Mouse (Mus musculus) forebrain, postnatal 0 days (tissue): ENCODE data around the gene Akr1c12. TPM values are rescaled to one million over a fixed set of nuclear protein-coding genes. Genes with fewer than 3 reads are reported as not detected.

Experiments
- ATAC-seq: fragments of 200-750 bp; cut with Nextera tagmentation; 2 replicates; pipeline ENCODE4 v1.8.0; 2017; ENCODE audit warnings: mild to moderate bottlenecking, moderate library complexity
- DNase-seq: peaks from one replicate; pipeline ENCODE4 v3.0.0-alpha.2; 2015
- H3K27ac ChIP-seq: fragments of 300-500 bp; sonication (generic); 2 replicates; pipeline ENCODE4 v1.5.1; 2014; ENCODE audit warnings: low read depth, mild to moderate bottlenecking, antibody characterized with exemption, low read length, moderate library complexity, mixed read lengths
- H3K27me3 ChIP-seq: fragments of 300-500 bp; sonication (generic); 2 replicates; pipeline ENCODE4 v1.6.1; 2014; ENCODE audit warnings: mild to moderate bottlenecking, low read length, mixed read lengths; ENCODE audit not compliant: insufficient read depth
- H3K36me3 ChIP-seq: fragments of 300-500 bp; sonication (generic); 2 replicates; pipeline ENCODE4 v1.6.1; 2014; ENCODE audit warnings: mild to moderate bottlenecking, moderate library complexity; ENCODE audit not compliant: insufficient read depth
- H3K4me1 ChIP-seq: fragments of 300-500 bp; sonication (generic); 2 replicates; pipeline ENCODE4 v1.6.1; 2014; ENCODE audit warnings: antibody characterized with exemption; ENCODE audit not compliant: insufficient read depth
- H3K4me2 ChIP-seq: fragments of 300-500 bp; sonication (generic); 2 replicates; pipeline ENCODE4 v1.6.1; 2014; ENCODE audit warnings: low read depth, mild to moderate bottlenecking, moderate library complexity
- H3K4me3 ChIP-seq: fragments of 300-500 bp; sonication (generic); 2 replicates; pipeline ENCODE4 v1.5.1; 2014; ENCODE audit warnings: low read depth, low read length, mixed read lengths
- H3K9ac ChIP-seq: fragments of 300-500 bp; sonication (generic); 2 replicates; pipeline ENCODE4 v1.6.1; 2014; ENCODE audit warnings: mild to moderate bottlenecking
- H3K9me3 ChIP-seq: fragments of 300-500 bp; sonication (generic); 2 replicates; pipeline ENCODE4 v1.6.1; 2016; ENCODE audit warnings: low read length
- CTCF ChIP-seq: sonication (generic); IDR thresholded peaks from 2 replicates; pipeline ENCODE4 v1.5.1; 2016; ENCODE audit warnings: antibody characterized with exemption, control low read depth, low read depth
- WGBS: fragments of 180-500 bp; shearing (Covaris S2); extraction: QIAGEN DNeasy Blood & Tissue Kit; methylation state at CpG from one replicate; pipeline ENCODE4 v1.1.7; 2014; 5-methylcytosine and 5-hydroxymethylcytosine counted together
- polyA plus RNA-seq: library from polyadenylated mRNA; unstranded; fragments of >200 nt; fragmentation: Nextera tagmentation; extraction: Ambion mirVana; gene quantifications from 2 replicates; pipeline ENCODE4 v1.2.1, GENCODE M21; 2015
- total RNA-seq: library from RNA; depleted of rRNA; stranded (reverse); fragments of >200 nt; gene quantifications from 2 replicates; pipeline ENCODE4 v1.2.3, GENCODE M21; 2014; rRNA removed

Gene Akr1c12
- total and polyA plus RNA-seq, 2 experiments from 2014 or later: 0.22 TPM; not detected in 1

DNA sequence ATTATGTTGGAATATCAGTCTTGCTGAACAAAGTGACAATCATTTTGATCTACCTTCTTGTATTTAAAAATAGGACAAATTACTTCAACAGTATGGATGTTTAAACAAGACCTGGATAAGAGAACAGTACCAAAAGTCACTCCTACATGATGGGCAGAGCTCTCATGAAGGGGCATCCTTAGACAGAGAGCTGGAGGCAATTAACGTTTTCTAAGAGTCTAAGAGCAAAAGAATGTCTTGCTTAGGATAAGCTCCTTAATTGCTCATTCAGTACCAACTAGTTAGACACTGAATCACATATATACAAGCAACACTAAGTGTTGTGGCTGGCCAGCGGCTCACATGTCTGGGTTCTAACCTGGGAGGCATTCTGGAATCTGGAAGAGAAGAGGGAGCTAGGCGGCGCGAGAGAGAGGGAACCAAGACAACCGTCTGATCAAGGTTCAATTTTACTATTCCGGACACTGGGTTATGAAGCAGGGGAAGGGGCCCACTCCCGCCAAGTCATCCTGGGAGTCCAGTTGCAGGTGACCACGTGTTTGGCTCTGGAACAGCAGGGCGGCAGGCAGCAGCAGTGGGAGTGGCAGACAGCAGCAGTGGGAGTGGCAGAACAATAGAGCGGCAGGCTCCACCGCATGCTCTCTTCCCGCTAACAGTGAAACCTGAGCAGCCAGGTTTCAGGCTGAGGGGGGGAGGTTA is 34.2 kb downstream of the Akr1c12 start:
- peak overlapping the region; percentile 70 for H3K9ac ChIP-seq
- H3K27ac ChIP-seq: no peak overlapping the region
- peak overlapping the region; percentile 54 for H3K4me2 ChIP-seq
- peak overlapping the region; percentile 38 for H3K4me3 ChIP-seq
- WGBS: 1% methylated on average over 13 of the region's 13 CpGs
- no peaks in the 10 kb centered on the region for H3K27me3 ChIP-seq
- peak; percentile 71 for DNase-seq
- peak; percentile 37; the same call in 1 of the 2 replicates for TF ChIP-seq CTCF
- no peaks in the 10 kb centered on the region for H3K4me1 ChIP-seq
- H3K9me3 ChIP-seq: no peaks in the 10 kb centered on the region
- ATAC-seq: peak; percentile 94
- H3K36me3 ChIP-seq: no peaks in the 10 kb centered on the region

DNA sequence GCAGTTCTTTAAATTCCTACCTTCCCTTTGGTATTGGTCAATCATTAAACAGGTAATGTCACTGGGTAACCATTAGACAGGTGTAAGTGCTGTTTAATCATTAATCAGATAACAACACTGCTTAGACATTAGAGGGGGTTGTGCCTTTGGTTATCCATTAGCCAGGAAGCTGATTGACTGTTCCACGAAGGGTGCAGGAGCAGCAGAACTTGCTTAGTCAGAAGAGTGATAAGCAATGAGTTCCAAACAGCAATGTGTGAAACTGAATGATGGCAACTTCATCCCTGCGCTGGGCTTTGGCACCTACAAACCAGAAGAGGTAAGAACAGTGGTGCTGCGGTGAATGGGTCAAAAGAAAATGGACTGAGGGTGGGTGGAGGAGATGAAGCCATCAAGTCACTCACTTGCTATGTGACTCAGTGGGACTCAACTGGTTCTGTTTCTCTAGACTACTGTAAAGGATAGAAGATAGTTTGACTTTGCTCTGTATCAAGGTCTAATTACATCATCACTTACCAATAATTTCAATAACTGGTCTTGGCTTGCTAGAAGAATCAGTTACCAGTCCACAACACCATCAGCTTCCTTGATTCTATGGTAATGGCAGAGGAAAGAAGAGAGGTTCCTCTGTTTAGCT is 45.6 kb downstream of the Akr1c12 start:
- H3K4me1 ChIP-seq: no peaks in the 10 kb centered on the region
- H3K27ac ChIP-seq: no peak overlapping the region
- no peaks in the 10 kb centered on the region for H3K36me3 ChIP-seq
- H3K9ac ChIP-seq: no peak overlapping the region
- no peak for DNase-seq
- no peak for ATAC-seq
- H3K27me3 ChIP-seq: no peaks in the 10 kb centered on the region
- no peaks in the 10 kb centered on the region for H3K9me3 ChIP-seq
- WGBS: 80% methylated on average over 3 of the region's 3 CpGs
- no peak overlapping the region for H3K4me2 ChIP-seq
- no peak overlapping the region for H3K4me3 ChIP-seq
- TF ChIP-seq CTCF: no peak

DNA sequence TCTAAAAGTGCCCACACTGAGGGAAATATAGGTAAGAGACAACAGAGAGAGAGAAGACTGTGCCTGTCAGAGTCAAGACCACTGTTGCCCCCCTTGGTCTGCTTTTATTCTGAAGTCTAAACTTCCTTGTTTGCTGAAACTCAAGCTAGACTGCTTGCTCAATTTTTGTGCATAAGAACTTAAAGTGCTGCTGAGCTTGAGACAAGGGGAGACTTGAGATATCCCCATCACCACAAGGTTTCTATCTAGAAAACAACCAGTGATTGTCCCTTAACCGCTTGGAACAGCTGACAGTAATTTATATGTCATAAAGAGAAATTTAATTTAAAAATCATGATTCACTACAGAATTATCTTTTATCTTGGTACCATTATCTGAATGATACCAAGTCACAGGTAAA is 46.1 kb downstream of the Akr1c12 start:
- DNase-seq (no peak), ATAC-seq (no peak)
- Histone ChIP-seq H3K9me3 (no peaks in the 10 kb centered on the region), H3K27me3 (no peaks in the 10 kb centered on the region), H3K36me3 (no peaks in the 10 kb centered on the region), H3K4me2 (no peak overlapping the region), H3K4me1 (no peaks in the 10 kb centered on the region), H3K4me3 (no peak overlapping the region), H3K9ac (no peak overlapping the region), H3K27ac (no peak overlapping the region)
- TF ChIP-seq CTCF: no peak
- WGBS: 86% methylated on average over 1 of the region's 1 CpGs

GRCm38 (mm10) chr13:4230841-4231623 is 48.2 kb downstream of the Akr1c12 start:
- Histone ChIP-seq H3K9me3 (no peaks in the 10 kb centered on the region), H3K27me3 (no peaks in the 10 kb centered on the region), H3K4me3 (no peak overlapping the region), H3K36me3 (no peaks in the 10 kb centered on the region), H3K9ac (no peak overlapping the region), H3K4me2 (no peak overlapping the region), H3K4me1 (no peaks in the 10 kb centered on the region), H3K27ac (no peak overlapping the region)
- ATAC-seq: no peak
- WGBS: 95% methylated on average over 8 of the region's 8 CpGs
- DNase-seq: no peak
- TF ChIP-seq CTCF: no peak

DNA sequence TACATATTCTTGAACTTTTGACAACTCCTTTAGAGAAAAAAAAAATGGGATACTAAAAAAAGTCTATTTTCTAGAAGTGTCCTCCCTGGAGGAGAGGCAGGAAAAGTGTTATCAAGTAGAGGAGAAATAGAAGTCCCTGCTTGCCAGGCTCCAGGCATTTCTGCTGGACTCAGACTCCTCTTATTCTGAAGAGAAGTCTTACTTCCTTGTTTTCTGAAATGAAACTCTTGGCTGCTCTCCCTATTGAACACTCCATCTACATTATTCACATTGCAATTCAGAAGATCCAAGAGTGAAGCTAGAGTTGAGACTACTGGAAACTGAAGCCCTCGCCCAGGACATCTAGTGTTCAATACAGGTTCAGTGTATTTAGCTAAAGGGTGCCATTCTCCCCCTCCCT is 50.8 kb downstream of the Akr1c12 start, which contains the start of gene Akr1c19:
Gene Akr1c19 (plus strand): TSS at position 260 of the 400 bp plus-strand sequence.
- Histone ChIP-seq H3K9ac (no peak within 1 kb of the TSS), H3K27me3 (no peaks in the 10 kb centered on the region), H3K27ac (no peak within 1 kb of the TSS), H3K4me2 (no peak within 1 kb of the TSS), H3K4me1 (no peaks in the 10 kb centered on the region), H3K9me3 (no peaks in the 10 kb centered on the region), H3K4me3 (no peak within 1 kb of the TSS), H3K36me3 (no peaks in the 10 kb centered on the region)
- no peak for ATAC-seq
- WGBS: 83% methylated on average over 1 of the region's 1 CpGs
- no peak for TF ChIP-seq CTCF
- DNase-seq: no peak

Other genes with a start within 250 kb of the Akr1c12 start
- 2.2 and 2.6 TPM in 2 replicates for gene Akr1c14, start 230.4 kb downstream of the Akr1c12 start, total RNA-seq
- 0.71 and 1.1 TPM in 2 replicates for gene Akr1c14, start 230.4 kb downstream of the Akr1c12 start, polyA plus RNA-seq
- 0.23 and 0.76 TPM in 2 replicates for gene Akr1c18, start 128.8 kb downstream of the Akr1c12 start, total RNA-seq
- gene Akr1c18, start 128.8 kb downstream of the Akr1c12 start, polyA plus RNA-seq: 1.1 and 2.5 TPM in 2 replicates
- gene Akr1c13, start 88.3 kb downstream of the Akr1c12 start, total RNA-seq: 0.33 and 1.7 TPM in 2 replicates
- 1.8 and 2.3 TPM in 2 replicates for gene Akr1c13, start 88.3 kb downstream of the Akr1c12 start, polyA plus RNA-seq
- 5.3 and 8.5 TPM in 2 replicates for gene Akr1c19, start 50.7 kb downstream of the Akr1c12 start, total RNA-seq
- gene Akr1c19, start 50.7 kb downstream of the Akr1c12 start, polyA plus RNA-seq: 10.5 and 15.3 TPM in 2 replicates
- gene Akr1c6, start 154.9 kb upstream of the Akr1c12 start, total RNA-seq: not detected in 2 replicates
- not detected in 2 replicates for gene Akr1c6, start 154.9 kb upstream of the Akr1c12 start, polyA plus RNA-seq
- gene Akr1c20, start 243.9 kb upstream of the Akr1c12 start, total RNA-seq: not detected in 2 replicates
- gene Akr1c20, start 243.9 kb upstream of the Akr1c12 start, polyA plus RNA-seq: not detected in 2 replicates